Mouse (Mus musculus): ENCODE results near the gene Zrsr1.

Zrsr1 gene

GRCm38 (mm10) chr11:22971835-22972709 lies at the start of gene Zrsr1:
Gene Zrsr1, plus strand, starts transcription at chr11:22972005.
- DNase-seq (ENCODE audit: low spot score) = peak; percentile 68

GRCm38 (mm10) chr11:22922546-22922945 lies 49.3 kb upstream of the Zrsr1 start:
- DNase-seq (ENCODE audit: low spot score) = peak; percentile 50

GRCm38 (mm10) chr11:22923606-22924005 lies 48.2 kb upstream of the Zrsr1 start:
- no peak for DNase-seq (ENCODE audit: low spot score)

- DNase-seq (ENCODE audit: low spot score) = no peak
Observed at GRCm38 (mm10) chr11:22928586-22929169, 43.1 kb upstream of the Zrsr1 start.

- no peak for DNase-seq (ENCODE audit: low spot score)
Observed at GRCm38 (mm10) chr11:22930129-22930528, 41.7 kb upstream of the Zrsr1 start.

- no peak for DNase-seq (ENCODE audit: low spot score)
Observed at GRCm38 (mm10) chr11:22931320-22931905, 40.4 kb upstream of the Zrsr1 start.

- DNase-seq (ENCODE audit: low spot score) = no peak
Observed at GRCm38 (mm10) chr11:22932167-22932566, 39.6 kb upstream of the Zrsr1 start.

GRCm38 (mm10) chr11:22936446-22937125 lies 35.2 kb upstream of the Zrsr1 start:
- DNase-seq (ENCODE audit: low spot score) = no peak

GRCm38 (mm10) chr11:22937716-22938316 lies 34.0 kb upstream of the Zrsr1 start:
- DNase-seq (ENCODE audit: low spot score) = no peak

- no peak for DNase-seq (ENCODE audit: low spot score)
Observed at GRCm38 (mm10) chr11:22938983-22939382, 32.8 kb upstream of the Zrsr1 start.

GRCm38 (mm10) chr11:22949101-22949500 lies 22.7 kb upstream of the Zrsr1 start:
- no peak for DNase-seq (ENCODE audit: low spot score)

GRCm38 (mm10) chr11:22950131-22950530 lies 21.7 kb upstream of the Zrsr1 start:
- DNase-seq (ENCODE audit: low spot score) = no peak

- no peak for DNase-seq (ENCODE audit: low spot score)
Observed at GRCm38 (mm10) chr11:22952668-22953067, 19.1 kb upstream of the Zrsr1 start.

GRCm38 (mm10) chr11:22956346-22956745 lies 15.5 kb upstream of the Zrsr1 start:
- DNase-seq (ENCODE audit: low spot score) = no peak

GRCm38 (mm10) chr11:22956830-22957229 lies 15.0 kb upstream of the Zrsr1 start:
- peak; percentile 24 for DNase-seq (ENCODE audit: low spot score)

GRCm38 (mm10) chr11:22957791-22958374 lies 13.9 kb upstream of the Zrsr1 start:
- DNase-seq (ENCODE audit: low spot score) = no peak

- no peak for DNase-seq (ENCODE audit: low spot score)
Observed at GRCm38 (mm10) chr11:22962101-22962500, 9.7 kb upstream of the Zrsr1 start.

GRCm38 (mm10) chr11:22964401-22964800 lies 7.4 kb upstream of the Zrsr1 start:
- no peak for DNase-seq (ENCODE audit: low spot score)

GRCm38 (mm10) chr11:22965503-22965902 lies 6.3 kb upstream of the Zrsr1 start:
- no peak for DNase-seq (ENCODE audit: low spot score)

GRCm38 (mm10) chr11:22969486-22969885 lies 2.3 kb upstream of the Zrsr1 start:
- no peak for DNase-seq (ENCODE audit: low spot score)

- DNase-seq (ENCODE audit: low spot score) = no peak
Observed at GRCm38 (mm10) chr11:22970546-22970945, 1.3 kb upstream of the Zrsr1 start.

Data from yolk sac, embryonic 10.5 days (tissue).